Mouse (Mus musculus) stomach, adult 2 months (tissue): ENCODE data around the gene Vmn1r232. TPM values are rescaled to one million over a fixed set of nuclear protein-coding genes. Genes with fewer than 3 reads are reported as not detected.

Source experiments
- polyA plus RNA-seq: library from polyadenylated mRNA; depleted of rRNA; stranded (reverse); fragments of >200 nt; gene quantifications from 2 replicates; pipeline ENCODE4 v1.2.3, GENCODE M21; 2012; rRNA removed

Vmn1r232 gene
- polyA plus RNA-seq, result not detected in 2 replicates

DNA sequence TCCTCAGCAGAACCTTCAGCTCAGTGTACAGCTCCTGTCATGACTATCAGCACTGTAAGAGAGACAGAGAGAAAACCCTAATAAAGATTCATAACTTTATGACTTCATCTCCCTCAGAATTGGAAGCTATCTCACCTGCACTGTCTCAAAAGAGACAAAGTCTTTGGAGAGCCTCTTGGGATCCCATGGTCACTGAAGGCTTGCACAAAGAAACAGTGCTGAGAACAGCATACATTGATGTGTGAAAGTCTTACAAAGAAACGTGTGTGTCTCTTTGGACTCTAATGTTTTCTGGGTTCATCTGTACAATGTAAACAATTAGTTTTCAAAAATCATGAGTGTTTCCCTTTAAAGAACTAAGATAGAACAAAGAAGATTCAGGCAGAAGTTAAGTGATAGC lies at the start of gene Vmn1r232:
Gene Vmn1r232 (minus strand): TSS at position 101 of the 400 bp plus-strand sequence.

DNA sequence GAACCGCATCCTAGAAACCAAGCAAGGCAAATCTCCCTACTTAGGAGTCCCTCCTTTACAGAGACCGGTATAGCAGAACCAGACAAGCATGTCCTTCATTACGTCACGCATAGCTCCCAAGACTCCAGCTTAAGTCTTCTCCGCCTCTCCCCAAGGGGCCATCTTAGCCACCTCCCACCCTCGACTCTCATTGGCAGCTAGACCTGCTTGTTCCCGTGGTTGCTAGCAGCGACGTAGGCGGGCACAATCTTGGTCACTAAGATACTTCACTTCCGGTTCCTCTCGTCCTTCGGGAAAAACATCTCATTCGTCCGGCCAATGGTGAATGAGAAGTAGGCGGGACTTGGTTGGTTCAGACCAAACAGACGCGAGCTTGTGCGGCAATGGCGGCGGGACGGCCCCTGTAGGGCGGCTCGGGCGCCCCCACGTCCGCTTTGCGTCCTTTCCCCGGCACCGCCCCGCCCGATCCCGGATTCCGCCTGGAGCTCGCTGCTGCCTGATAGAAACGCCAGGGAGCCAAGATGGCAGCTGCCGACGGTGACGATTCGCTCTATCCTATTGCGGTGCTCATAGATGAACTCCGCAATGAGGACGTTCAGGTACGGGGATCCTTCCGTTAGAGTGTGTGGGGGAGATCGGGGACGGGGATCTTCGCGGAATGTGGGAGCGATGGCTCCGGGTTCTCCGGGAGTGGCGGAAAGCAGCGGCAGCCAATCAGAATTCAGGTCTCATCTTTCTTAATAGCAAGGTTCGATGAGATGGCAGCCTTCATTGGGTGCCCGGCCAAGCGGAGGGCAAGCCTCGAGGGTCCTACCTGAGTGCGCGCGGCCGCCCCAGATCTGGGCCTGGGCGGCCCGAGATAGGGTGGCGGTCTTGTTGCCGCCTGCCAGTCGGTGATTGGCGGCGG lies 25.7 kb upstream of the Vmn1r232 start, which contains the start of gene Ppp2r1a:
Gene Ppp2r1a (plus strand): TSS at position 327 of the 907 bp plus-strand sequence.

DNA sequence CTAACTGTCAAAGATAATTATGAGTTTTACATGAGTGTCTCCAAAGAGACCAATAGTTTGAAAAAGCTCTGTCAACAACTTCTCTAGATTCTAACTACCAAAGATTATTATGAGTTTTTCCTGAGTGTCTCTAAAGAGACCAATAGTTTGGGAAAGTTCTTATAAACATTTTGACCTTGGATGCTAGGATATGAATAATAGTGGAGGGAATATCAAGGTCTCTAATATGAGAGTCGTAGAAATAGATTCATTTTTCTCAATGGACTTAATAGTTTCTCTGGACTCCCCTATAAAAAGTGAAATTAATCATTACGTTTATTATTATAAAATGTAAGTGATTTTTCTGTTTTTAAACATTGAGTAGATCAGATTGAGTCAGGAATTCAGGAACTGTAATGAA lies 14.5 kb downstream of the Vmn1r232 start, which contains the start of gene Vmn1r231:
Gene Vmn1r231 (minus strand): TSS at position 101 of the 400 bp plus-strand sequence.

Other genes starting within 250 kb of the Vmn1r232 start
- not detected in 2 replicates for gene Vmn1r226, start 236.9 kb downstream of the Vmn1r232 start, polyA plus RNA-seq
- gene Vmn1r227, start 189.9 kb downstream of the Vmn1r232 start, polyA plus RNA-seq, result not detected in 2 replicates
- not detected in 2 replicates for gene Vmn1r228, start 133.6 kb downstream of the Vmn1r232 start, polyA plus RNA-seq
- not detected in 2 replicates for gene Vmn1r229, start 108.2 kb downstream of the Vmn1r232 start, polyA plus RNA-seq
- not detected in 2 replicates for gene Vmn1r230, start 79.3 kb downstream of the Vmn1r232 start, polyA plus RNA-seq
- not detected in 2 replicates for gene Vmn1r231, start 14.6 kb downstream of the Vmn1r232 start, polyA plus RNA-seq
- 75.5 and 93.1 TPM in 2 replicates for gene Ppp2r1a, start 25.6 kb upstream of the Vmn1r232 start, polyA plus RNA-seq
- gene Vmn1r233, start 76.8 kb upstream of the Vmn1r232 start, polyA plus RNA-seq, result not detected in 2 replicates
- gene Zfp160, start 89.2 kb upstream of the Vmn1r232 start, polyA plus RNA-seq, result 0.15 and 0.23 TPM in 2 replicates